Mouse (Mus musculus) c-Kit-positive CD71-positive TER-119-positive erythroid progenitor cells, embryonic 14.5 days (primary cell): ENCODE results near the gene Alg14.

Experiments used
- DNase-seq: peaks from one replicate; pipeline ENCODE4 v3.0.0-alpha.2; 2013; ENCODE audit warnings: low spot score

Gene Alg14

DNA sequence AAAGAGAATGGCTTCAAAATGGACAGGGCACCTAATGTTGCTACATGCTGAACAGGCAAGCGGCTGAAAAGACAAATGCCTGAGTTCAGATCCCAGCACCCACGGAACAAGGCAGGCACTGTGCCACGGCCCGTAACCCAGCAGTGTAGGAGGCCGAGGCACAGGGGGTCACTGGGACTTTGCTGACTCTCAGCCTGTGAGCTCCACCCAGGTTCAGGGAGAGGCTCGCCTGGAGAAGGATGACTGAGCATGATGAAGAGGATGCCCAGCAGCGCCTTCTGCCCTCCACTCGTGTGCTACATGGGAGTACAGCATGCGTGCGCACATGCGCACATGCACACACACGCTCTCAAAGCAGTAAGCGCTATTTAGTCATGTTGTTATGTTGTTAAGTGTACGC is 11.9 kb upstream of the Alg14 start:
- no peak for DNase-seq

DNA sequence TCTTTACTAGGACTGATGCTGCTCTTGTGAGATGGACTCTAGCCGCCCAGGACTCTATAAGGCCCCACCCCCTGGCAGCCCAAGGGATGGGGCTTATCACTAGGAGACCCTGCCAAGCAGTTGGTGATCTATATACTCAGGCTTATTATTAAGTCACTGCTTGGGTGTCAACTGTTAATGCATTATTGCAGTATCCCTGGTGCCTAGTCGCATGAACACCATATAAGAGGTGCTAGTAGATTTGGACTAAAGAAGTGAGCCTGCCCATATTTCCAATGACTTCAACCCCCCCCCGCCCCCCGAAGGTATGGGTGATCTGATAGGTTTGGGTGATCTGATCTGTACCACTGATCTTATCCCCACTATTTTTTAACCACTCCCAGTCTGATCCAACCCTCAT is 8.6 kb upstream of the Alg14 start, which contains the start of gene Tmem56:
Gene Tmem56 (minus strand): TSS at position 101 of the 400 bp plus-strand sequence.
- DNase-seq: no peak

DNA sequence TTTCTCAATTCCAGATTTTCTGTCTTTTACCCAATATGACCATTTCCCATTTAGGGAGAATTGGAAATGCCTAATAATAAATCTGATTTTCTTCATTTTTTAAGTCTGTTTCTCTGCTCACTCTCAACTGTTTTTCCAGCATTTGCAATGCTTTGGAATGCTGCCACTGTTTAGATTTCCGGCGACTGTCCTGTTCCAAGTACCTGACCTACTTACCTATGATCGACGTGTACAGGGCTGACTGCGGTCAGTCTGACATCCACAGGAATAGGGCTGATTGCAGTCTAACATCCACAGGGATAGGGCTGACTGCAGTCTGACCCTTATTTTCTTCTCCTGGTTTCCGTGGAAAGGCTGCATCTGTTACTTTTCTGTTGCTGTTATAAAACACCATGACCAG is 6.4 kb upstream of the Alg14 start:
- no peak for DNase-seq

DNA sequence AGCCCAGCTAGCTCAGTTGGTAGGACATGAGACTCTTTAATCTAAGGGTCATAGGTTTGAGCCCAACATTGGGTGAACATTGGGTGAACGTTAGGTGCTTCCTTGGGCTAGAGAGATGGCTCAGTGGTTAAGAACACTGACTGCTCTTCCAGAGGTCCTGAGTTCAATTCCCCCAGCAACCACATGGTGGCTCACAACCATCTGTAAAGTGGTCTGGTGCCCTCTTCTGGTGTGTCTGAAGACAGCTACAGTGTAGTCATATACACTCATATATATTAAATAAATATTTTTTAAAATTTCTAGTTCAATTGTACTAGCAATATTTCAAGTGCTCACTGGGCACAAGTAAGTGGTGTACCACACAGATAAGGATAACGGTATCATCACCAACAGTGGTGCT is 4.4 kb upstream of the Alg14 start:
- DNase-seq: no peak

DNA sequence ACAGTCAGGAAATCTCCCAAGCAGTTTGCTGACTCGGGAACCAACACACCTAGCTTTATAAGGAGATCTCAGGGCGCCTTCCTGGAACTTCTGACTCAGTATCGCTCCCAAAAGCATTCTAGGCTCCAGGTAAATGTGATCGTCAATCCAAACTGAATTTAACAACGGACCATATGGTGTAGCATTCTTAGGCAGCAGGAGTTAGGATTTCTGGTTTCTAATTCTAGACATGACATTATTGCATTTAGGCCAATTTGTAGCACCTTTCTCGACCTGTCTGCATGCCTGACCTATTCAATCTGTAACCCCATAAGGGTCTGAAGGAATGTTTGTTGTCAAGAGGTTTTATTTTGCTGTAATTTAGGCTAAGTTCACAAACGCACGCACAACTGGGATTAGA is 892 bp upstream of the Alg14 start:
- DNase-seq: no peak

DNA sequence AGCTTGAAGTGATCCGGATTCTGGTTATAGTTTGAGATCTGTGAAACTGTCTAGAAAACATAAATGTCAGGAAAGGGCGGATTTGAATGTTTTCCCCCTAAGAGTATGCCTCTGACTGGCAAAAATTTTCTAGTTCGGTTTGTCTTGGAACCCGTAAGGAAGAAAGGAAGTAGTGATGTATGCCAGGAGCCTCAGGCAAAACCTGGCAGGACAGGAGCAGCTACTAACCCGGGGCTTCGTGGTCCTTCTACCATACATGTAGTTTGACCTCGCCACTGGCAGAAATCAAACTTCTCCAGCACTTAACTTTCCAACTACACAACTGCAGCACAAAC is 381 bp upstream of the Alg14 start:
- DNase-seq: no peak

DNA sequence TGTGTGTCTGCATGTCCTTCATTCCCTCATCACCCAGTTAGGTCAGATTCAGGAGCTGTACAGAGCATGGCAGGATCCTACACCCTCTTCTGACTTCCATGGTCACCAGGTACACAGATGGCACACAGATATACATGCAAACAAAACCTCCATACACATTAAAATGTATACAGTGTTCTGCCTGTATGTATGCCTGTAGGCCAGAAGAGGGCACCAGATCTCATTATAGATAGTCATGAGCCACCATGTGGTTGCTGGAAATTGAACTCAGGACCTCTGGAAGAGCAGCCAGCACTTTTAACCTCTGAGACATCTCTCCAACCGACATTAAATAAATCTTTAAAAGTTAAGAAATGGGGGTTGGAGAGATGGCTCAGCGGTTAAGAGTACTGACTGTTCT is 2.6 kb downstream of the Alg14 start:
- DNase-seq: no peak

DNA sequence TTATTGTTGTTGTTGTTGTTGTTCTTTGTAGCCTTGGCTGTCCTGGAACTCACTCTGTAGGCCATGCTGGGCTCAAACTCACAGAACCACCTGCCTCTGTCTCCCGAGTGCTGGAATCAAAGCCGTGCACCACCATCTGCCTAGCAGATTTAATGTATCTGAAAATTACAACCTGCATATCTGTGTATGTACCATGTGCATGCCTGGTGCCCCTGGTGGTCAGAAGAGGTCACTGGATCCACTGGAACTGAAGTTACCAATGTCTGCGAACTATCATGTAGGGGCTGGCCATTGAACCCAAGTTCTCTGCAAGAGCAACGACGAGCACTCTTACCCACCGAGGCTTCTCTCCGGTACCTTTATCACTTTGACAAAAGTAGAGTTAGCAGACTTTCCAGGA is 15.1 kb downstream of the Alg14 start:
- DNase-seq: no peak

DNA sequence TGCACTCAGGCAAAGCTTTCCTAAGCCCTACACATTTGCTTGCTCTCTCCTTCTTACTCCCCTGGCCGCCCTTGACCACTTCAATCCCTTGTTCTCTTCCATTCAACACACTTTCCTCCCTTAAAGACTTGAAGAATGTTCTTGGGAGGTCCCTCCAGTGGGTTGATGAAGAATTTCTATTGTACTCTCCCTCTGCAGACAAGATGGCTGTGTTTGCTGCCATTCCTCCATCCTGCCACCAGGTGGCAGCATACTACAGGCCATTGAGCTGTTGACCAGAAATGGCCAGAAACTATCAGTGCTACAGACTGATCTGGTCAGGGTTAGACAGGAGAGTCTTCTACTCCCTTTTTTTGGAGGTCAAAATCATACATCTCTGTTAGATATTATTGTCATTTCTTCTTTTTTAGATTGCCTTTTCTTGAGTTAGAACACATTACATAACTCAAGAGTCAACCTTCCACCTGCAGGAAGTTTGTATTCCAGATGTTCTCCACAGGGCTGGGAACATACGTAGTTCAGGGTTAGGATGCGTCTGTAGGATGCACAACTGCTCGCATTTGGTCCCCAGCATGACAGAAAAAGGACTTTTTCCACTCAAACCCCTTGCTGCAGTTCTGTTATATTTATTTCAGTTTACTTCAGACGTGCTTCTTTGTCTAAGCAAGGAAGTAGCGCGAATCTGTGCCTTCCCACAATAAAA is 16.1 kb downstream of the Alg14 start:
- peak; percentile 71 for DNase-seq

DNA sequence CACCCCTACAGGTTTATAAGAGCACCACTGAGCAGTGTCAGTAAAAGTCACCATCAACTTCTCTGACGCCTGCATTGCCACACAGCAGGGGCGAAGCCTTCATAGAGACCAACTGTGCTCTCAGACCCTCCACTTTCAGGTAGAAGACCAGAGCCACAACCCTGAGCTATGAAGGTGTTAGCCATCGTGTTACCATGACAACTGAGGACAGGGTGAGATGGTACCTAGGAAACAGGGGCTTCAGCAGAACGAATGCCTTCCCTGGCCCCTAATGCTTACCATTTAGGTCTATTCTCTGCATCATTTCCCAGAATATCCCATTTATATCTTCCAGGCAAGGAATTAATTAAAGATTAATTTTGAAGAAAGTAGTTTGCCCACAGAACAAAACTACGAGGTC is 17.4 kb downstream of the Alg14 start:
- DNase-seq: no peak

DNA sequence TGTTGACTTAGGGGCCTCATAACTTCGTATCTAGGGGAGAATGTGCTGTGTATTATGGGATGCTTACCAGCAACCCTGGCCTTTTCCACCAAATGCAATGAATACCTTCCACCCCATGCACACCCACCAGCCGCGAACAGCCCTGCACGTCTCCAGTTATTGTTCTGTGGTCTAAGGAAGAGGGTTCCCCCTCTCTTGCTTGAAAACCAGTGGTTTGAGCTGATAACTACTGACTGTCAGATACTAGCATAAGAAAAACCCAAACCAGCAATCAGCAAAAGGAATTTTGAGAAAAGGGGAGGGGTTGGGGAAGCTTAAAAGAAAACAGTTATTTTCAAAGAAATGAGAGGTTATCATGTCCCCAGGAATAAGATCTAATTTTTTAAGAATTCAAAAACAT is 17.9 kb downstream of the Alg14 start:
- DNase-seq: no peak

DNA sequence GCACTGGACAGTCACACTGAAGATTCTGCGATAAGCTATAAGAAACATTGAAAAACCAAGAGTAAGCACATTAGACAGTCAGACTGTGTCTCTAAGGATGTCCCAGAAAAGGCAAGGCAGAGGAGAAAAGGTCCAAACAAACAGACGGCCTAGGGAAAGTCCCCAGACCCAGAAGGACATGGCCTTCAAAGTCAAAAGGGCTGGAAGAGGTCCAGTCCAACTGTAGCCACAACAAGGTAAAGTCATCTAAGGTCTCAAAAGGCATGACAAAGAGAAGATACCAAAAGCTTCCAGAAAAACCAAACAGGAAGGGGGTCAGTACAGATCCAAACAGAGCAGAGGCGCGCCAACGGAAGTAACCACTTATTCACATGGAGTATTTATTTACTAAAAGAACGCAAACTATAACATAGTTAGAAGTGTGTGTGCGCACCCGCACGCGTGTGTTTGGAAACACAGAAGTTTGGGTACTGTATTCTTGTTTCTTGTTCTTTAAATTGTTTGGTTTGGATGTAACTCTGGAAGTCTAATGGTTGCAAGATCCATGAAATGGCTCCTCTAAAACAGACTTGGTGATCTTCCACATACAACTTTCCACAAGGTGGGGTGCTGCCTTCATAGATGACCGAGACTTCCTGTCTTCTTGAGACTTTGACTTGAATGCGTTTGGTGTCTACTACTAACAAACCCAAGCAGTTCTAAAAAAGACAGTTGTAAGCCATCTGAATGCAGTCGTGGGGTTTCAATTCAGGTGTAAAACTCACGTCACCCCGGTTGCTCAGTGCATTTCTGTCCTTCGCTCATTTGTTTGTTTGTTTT is 18.5 kb downstream of the Alg14 start:
- no peak for DNase-seq

DNA sequence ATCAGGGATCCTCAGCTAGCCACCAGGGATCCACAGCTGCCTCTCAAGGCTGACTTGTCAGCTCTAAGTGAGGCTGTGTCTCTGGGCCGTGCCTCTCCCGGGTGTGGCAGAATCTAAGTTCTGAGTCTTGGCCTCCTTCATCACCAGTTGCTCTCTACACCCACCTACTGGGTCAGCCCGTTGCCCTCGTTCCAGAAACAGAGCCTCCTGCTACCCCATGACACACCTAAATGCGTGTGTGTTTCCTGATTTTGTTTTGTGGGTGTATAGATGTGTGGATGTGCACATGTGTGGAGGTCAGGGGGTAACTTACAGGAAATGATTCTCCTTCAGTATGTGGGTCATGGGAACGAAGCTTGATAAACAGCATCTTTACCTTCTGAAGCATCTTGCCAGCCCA is 20.9 kb downstream of the Alg14 start:
- DNase-seq: no peak

DNA sequence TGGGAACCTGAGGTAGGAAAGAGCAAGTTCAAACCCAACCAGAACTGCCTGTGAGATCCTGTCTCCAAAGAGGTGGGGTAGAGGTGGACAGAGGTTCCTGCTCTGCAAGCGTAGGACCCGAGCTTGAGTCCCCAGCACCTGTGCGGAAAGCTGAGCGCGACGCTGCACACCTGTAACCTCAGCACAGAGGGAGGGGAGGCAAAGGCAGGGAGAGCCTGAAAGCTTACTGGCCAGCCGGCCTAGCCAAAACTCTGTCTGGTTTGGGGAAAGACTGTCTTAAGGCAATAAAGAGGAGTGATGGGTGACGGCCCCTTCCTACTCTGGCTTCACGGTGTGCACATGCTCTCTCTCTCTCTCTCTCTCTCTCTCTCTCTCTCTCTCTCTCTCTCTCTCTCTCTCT is 21.4 kb downstream of the Alg14 start:
- no peak for DNase-seq

DNA sequence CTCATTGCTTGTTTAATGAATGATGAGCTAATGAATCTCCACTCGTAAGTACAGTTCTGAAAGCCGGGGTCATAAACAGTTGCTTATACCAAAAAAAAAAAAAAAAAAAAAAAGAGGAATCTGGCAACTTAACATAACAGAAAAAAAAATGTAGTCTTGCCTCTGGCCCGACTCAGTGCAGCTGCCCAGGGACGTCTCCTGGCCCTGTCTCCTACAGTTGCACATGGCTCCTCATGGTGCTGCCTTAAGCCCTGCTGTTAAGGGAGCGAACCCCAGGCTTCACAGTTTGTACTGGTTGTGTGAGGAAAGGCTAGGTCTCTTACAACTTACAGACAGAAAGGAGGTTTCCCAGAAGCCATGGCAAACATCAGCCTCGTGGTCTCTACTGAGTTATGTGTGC is 22.6 kb downstream of the Alg14 start:
- no peak for DNase-seq

DNA sequence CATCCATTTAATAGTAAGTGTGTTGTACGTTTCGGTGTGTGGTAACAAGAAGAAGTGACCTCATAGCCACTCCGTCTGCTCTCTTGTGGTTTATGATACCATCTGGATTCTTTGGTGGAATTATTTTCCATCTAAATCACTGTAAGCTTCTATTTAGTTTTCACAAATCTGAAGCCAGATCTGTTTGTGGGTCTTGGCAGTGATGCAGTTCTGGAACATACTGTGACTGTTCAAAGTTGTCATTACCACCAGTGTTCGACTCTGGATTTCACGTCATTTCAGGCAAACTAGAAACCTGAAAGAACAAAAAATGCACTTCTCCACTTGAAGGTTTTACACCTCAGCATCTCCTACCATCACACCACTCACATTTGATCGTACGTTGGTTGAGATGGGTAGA is 23.9 kb downstream of the Alg14 start:
- DNase-seq: no peak

DNA sequence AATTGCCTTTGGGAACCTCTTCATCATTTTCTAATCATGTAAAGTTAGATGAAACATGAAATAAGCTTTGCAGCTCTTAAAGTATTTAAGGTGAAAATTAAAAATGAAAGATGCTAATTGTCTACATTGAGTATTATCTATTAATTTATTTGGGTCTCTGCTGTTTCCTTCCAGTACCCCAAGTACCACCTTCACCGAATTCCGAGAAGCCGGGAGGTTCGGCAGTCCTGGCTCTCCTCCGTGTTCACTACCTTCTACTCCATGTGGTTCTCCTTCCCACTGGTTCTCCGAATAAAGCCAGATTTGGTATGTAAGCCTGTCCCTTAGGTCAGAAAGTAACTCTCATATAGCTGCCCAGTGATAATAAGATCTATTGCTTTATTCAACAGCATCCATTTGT is 28.3 kb downstream of the Alg14 start:
- DNase-seq: no peak

DNA sequence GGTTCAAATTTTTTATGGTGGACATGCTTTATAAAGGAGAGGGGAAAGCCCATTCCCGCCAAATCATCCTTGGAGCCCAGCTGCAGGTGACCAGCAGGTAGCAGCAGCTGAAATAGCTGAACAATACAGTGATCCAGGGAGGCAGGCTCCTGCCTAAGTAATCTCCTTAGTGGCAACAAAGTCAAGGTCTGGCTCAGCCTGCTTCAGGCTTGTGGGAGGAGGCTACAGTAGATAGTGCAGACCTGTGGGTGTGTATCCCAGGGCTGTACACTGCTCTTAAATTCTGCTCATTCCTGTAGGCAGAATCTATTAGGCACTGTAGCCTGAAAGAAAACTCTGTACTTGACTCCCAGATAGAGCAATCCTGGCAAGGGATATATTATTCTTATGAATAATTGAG is 29.3 kb downstream of the Alg14 start:
- no peak for DNase-seq

DNA sequence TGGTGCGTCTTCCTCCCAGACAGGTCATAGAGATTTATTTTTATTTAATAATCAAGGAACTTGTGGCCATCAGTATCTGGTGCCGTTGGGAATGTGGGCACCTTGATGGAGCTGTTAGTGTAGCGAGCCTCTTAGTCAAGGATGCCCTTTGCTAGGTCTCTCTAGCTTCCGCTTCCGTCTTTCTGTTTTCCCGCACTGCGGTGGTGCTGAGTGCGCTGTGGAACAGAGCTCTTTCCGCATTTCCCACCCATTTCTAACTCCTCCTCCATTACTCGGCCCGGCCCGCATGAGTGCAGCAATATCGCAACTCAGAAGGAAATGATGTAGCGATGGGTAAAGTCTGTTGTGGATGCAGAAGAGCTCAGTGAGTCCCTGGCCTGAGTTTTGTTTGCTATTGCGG is 31.8 kb downstream of the Alg14 start:
- DNase-seq: no peak

DNA sequence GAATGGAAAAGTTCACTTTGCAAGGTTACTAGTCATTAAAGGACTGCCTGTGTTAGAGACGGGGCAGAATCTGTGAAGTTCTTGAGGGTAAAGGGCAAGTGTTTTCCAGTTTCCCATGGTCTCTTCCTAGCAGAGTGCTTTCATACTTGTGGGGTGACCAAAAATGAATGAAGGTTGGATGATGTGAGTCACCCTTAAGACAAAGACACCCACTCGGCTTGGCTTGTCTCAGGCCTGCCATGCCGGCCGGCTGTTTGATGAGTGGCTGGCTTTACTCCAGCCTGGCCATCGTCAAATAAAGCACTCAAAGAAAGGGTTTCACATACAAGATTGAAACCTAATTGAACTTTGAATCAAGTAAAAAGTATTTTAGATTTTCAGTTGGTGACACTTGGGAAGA is 35.8 kb downstream of the Alg14 start:
- DNase-seq: no peak

DNA sequence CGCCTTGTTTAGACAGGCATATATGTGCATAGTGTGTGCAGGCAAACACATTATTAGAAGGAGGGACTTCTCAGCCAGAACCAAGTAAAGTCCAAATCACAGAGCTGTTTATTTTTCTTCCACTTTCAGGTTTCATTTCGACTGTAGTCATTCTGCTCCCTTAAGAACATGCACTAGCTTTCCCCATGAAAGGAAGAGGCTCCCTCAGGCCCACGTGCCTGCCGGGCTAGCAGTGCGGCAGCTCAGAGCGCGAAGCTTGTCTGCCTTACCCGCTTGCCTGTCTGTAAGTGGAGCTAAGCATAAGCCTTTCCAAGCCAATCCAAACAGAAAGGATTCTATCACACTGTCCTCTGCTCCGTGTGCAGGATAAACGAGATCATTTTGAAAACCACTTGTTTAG is 38.1 kb downstream of the Alg14 start:
- DNase-seq: no peak

DNA sequence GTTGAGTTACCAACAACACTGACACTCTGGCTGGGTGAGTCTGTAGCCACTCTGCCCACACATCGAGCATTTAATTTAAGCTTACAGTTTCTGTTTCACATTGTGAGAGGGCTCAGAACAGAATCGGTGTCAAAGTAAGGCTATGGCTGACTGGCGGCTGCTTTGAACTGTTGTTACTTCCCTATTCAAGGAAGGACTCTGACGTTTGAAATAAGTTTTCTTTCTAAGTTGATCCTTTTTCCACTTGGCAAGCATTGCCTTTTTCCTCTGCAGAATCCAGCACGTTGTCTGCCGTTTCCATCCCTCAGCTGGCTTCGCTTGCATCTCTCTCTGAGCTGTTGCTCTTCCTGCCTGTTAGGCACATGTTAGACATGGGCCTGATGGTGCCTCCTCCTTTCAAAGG is 38.7 kb downstream of the Alg14 start:
- no peak for DNase-seq

DNA sequence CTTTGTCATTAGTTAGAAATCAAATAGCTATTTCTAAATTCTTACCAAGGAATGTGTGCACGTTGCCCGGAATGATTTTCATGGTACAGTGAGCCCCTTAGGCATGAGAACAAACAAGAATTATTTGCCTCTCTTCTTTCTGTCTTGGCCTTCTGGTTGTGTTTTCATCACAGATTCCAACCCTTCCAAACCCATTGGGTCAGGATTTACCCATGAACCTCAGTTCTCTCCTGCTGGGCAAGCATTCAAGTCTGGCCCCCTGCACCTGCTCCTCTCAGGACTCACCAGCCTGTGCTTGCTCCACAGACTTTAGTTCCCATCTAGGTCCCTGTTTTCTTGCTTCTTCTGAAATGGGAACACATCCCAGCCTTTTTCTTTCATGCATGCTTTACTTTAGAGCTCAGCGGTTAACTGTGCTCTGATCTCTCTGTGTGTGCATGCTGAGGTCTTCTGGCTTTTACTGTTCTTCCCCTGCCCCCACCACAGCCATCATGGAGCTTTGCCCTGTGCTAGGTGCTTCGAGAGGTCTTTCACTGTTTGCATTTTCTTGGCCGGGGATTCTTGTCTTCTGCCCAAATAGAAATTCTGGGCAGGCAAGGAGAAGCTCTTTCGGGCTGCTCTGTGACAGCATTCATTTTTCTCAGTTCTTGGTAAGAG is 44.8 kb downstream of the Alg14 start:
- no peak for DNase-seq
